Mouse (Mus musculus): ENCODE results near the gene Prdx6b. TPM values are rescaled to one million over a fixed set of nuclear protein-coding genes. Genes with fewer than 3 reads are reported as not detected.

The Prdx6b gene
- polyA plus RNA-seq, 1 experiment from 2014 or later, result not detected

- 40% methylated on average over 2 of the region's 2 CpGs for WGBS
- no peaks in the 10 kb centered on the region for H3K36me3 ChIP-seq (ENCODE audit: control insufficient read depth, insufficient read depth, low read length)
These were observed 17.1 kb upstream of the Prdx6b start for GRCm38 (mm10) chr2:80275136-80275535.

GRCm38 (mm10) chr2:80282214-80282613 lies 10.1 kb upstream of the Prdx6b start:
- ATAC-seq (ENCODE audit: low read depth), result no peak
- Histone ChIP-seq H3K9me3 (ENCODE audit: control insufficient read depth, low read length) (no peaks in the 10 kb centered on the region), H3K36me3 (ENCODE audit: control insufficient read depth, insufficient read depth, low read length) (no peaks in the 10 kb centered on the region), H3K4me2 (ENCODE audit: low read depth, low read length) (no peak overlapping the region), H3K4me3 (ENCODE audit: low read length) (no peak overlapping the region), H3K27ac (ENCODE audit: low read length) (no peak overlapping the region), H3K4me1 (replicated peaks; ENCODE audit: control insufficient read depth, insufficient read depth, low read length) (no peaks in the 10 kb centered on the region), H3K9ac (ENCODE audit: low read length) (no peak overlapping the region), H3K27me3 (ENCODE audit: control insufficient read depth, insufficient read depth, low read depth, low read length) (no peaks in the 10 kb centered on the region)
- 71% methylated on average over 2 of the region's 2 CpGs for WGBS

More at GRCm38 (mm10) chr2:80275136-80275535, 17.1 kb upstream of the Prdx6b start:
- Histone ChIP-seq H3K4me3 (ENCODE audit: low read length) (no peak overlapping the region), H3K9me3 (ENCODE audit: control insufficient read depth, low read length) (no peaks in the 10 kb centered on the region), H3K9ac (ENCODE audit: low read length) (no peak overlapping the region), H3K27me3 (ENCODE audit: control insufficient read depth, insufficient read depth, low read depth, low read length) (no peaks in the 10 kb centered on the region), H3K4me2 (ENCODE audit: low read depth, low read length) (no peak overlapping the region), H3K27ac (ENCODE audit: low read length) (no peak overlapping the region), H3K4me1 (replicated peaks; ENCODE audit: control insufficient read depth, insufficient read depth, low read length) (no peaks in the 10 kb centered on the region)
- no peak for ATAC-seq (ENCODE audit: low read depth)

- Histone ChIP-seq H3K4me3 (ENCODE audit: low read length) (no peak overlapping the region), H3K9ac (ENCODE audit: low read length) (no peak overlapping the region), H3K27ac (ENCODE audit: low read length) (no peak overlapping the region), H3K27me3 (ENCODE audit: control insufficient read depth, insufficient read depth, low read depth, low read length) (no peaks in the 10 kb centered on the region), H3K4me2 (ENCODE audit: low read depth, low read length) (no peak overlapping the region), H3K9me3 (ENCODE audit: control insufficient read depth, low read length) (no peaks in the 10 kb centered on the region), H3K4me1 (replicated peaks; ENCODE audit: control insufficient read depth, insufficient read depth, low read length) (no peaks in the 10 kb centered on the region), H3K36me3 (ENCODE audit: control insufficient read depth, insufficient read depth, low read length) (no peaks in the 10 kb centered on the region)
- 88% methylated on average over 4 of the region's 4 CpGs for WGBS
- no peak for ATAC-seq (ENCODE audit: low read depth)
These were observed 5.9 kb upstream of the Prdx6b start for GRCm38 (mm10) chr2:80286397-80286796.

GRCm38 (mm10) chr2:80298334-80298733 lies 6.1 kb downstream of the Prdx6b start:
- Histone ChIP-seq H3K4me2 (ENCODE audit: low read depth, low read length) (no peak overlapping the region), H3K27ac (ENCODE audit: low read length) (no peak overlapping the region), H3K27me3 (ENCODE audit: control insufficient read depth, insufficient read depth, low read depth, low read length) (no peaks in the 10 kb centered on the region), H3K9me3 (ENCODE audit: control insufficient read depth, low read length) (no peaks in the 10 kb centered on the region), H3K9ac (ENCODE audit: low read length) (no peak overlapping the region), H3K36me3 (ENCODE audit: control insufficient read depth, insufficient read depth, low read length) (no peaks in the 10 kb centered on the region), H3K4me3 (ENCODE audit: low read length) (no peak overlapping the region), H3K4me1 (replicated peaks; ENCODE audit: control insufficient read depth, insufficient read depth, low read length) (0 out of 2 replicates have a peak, but pooled peaks cover 5% of the 10 kb centered on the region)
- ATAC-seq (ENCODE audit: low read depth), result no peak
- 61% methylated on average over 3 of the region's 3 CpGs for WGBS

GRCm38 (mm10) chr2:80300806-80301205 lies 8.5 kb downstream of the Prdx6b start:
- Histone ChIP-seq H3K27me3 (ENCODE audit: control insufficient read depth, insufficient read depth, low read depth, low read length) (no peaks in the 10 kb centered on the region), H3K9me3 (ENCODE audit: control insufficient read depth, low read length) (no peaks in the 10 kb centered on the region), H3K9ac (ENCODE audit: low read length) (no peak overlapping the region), H3K4me3 (ENCODE audit: low read length) (no peak overlapping the region), H3K36me3 (ENCODE audit: control insufficient read depth, insufficient read depth, low read length) (no peaks in the 10 kb centered on the region), H3K4me2 (ENCODE audit: low read depth, low read length) (no peak overlapping the region), H3K27ac (ENCODE audit: low read length) (no peak overlapping the region), H3K4me1 (replicated peaks; ENCODE audit: control insufficient read depth, insufficient read depth, low read length) (0 out of 2 replicates have a peak, but pooled peaks cover 5% of the 10 kb centered on the region)
- 50% methylated on average over 4 of the region's 4 CpGs for WGBS
- ATAC-seq (ENCODE audit: low read depth), result peak; percentile 52; the same call in 1 of the 2 replicates

- Histone ChIP-seq H3K9ac (ENCODE audit: low read length) (no peak overlapping the region), H3K4me3 (ENCODE audit: low read length) (no peak overlapping the region), H3K27me3 (ENCODE audit: control insufficient read depth, insufficient read depth, low read depth, low read length) (no peaks in the 10 kb centered on the region), H3K9me3 (ENCODE audit: control insufficient read depth, low read length) (no peaks in the 10 kb centered on the region), H3K36me3 (ENCODE audit: control insufficient read depth, insufficient read depth, low read length) (no peaks in the 10 kb centered on the region), H3K4me2 (ENCODE audit: low read depth, low read length) (no peak overlapping the region), H3K27ac (ENCODE audit: low read length) (no peak overlapping the region), H3K4me1 (replicated peaks; ENCODE audit: control insufficient read depth, insufficient read depth, low read length) (0 out of 2 replicates have a peak, but pooled peaks cover 5% of the 10 kb centered on the region)
- ATAC-seq (ENCODE audit: low read depth), result no peak
- 85% methylated on average over 2 of the region's 2 CpGs for WGBS
These were observed 11.7 kb downstream of the Prdx6b start for GRCm38 (mm10) chr2:80303957-80304356.

GRCm38 (mm10) chr2:80307701-80308100 lies 15.4 kb downstream of the Prdx6b start:
- ATAC-seq (ENCODE audit: low read depth), result no peak
- no peaks in the 10 kb centered on the region for H3K27me3 ChIP-seq (ENCODE audit: control insufficient read depth, insufficient read depth, low read depth, low read length)
- no peak overlapping the region for H3K9ac ChIP-seq (ENCODE audit: low read length)
- no peak overlapping the region for H3K27ac ChIP-seq (ENCODE audit: low read length)
- no peaks in the 10 kb centered on the region for H3K36me3 ChIP-seq (ENCODE audit: control insufficient read depth, insufficient read depth, low read length)
- no peaks in the 10 kb centered on the region for H3K9me3 ChIP-seq (ENCODE audit: control insufficient read depth, low read length)
- no peak overlapping the region for H3K4me2 ChIP-seq (ENCODE audit: low read depth, low read length)
- H3K4me1 ChIP-seq (replicated peaks; ENCODE audit: control insufficient read depth, insufficient read depth, low read length), result no peaks in the 10 kb centered on the region
- 88% methylated on average over 3 of the region's 3 CpGs for WGBS
- no peak overlapping the region for H3K4me3 ChIP-seq (ENCODE audit: low read length)

- Histone ChIP-seq H3K4me1 (replicated peaks; ENCODE audit: control insufficient read depth, insufficient read depth, low read length) (no peaks in the 10 kb centered on the region), H3K4me2 (ENCODE audit: low read depth, low read length) (no peak overlapping the region), H3K9ac (ENCODE audit: low read length) (no peak overlapping the region), H3K9me3 (ENCODE audit: control insufficient read depth, low read length) (no peaks in the 10 kb centered on the region), H3K36me3 (ENCODE audit: control insufficient read depth, insufficient read depth, low read length) (no peaks in the 10 kb centered on the region), H3K27ac (ENCODE audit: low read length) (no peak overlapping the region), H3K4me3 (ENCODE audit: low read length) (no peak overlapping the region), H3K27me3 (ENCODE audit: control insufficient read depth, insufficient read depth, low read depth, low read length) (no peaks in the 10 kb centered on the region)
- WGBS, result 67% methylated on average over 4 of the region's 4 CpGs
- ATAC-seq (ENCODE audit: low read depth), result no peak
These were observed 17.5 kb downstream of the Prdx6b start for GRCm38 (mm10) chr2:80309775-80310174.

GRCm38 (mm10) chr2:80310772-80311171 lies 18.5 kb downstream of the Prdx6b start:
- no peaks in the 10 kb centered on the region for H3K9me3 ChIP-seq (ENCODE audit: control insufficient read depth, low read length)
- no peak overlapping the region for H3K4me2 ChIP-seq (ENCODE audit: low read depth, low read length)
- no peak overlapping the region for H3K4me3 ChIP-seq (ENCODE audit: low read length)
- no peaks in the 10 kb centered on the region for H3K36me3 ChIP-seq (ENCODE audit: control insufficient read depth, insufficient read depth, low read length)
- no peak for ATAC-seq (ENCODE audit: low read depth)
- no peak overlapping the region for H3K27ac ChIP-seq (ENCODE audit: low read length)
- WGBS, result 17% methylated on average over 4 of the region's 4 CpGs
- H3K4me1 ChIP-seq (replicated peaks; ENCODE audit: control insufficient read depth, insufficient read depth, low read length), result no peaks in the 10 kb centered on the region
- H3K27me3 ChIP-seq (ENCODE audit: control insufficient read depth, insufficient read depth, low read depth, low read length), result no peaks in the 10 kb centered on the region
- no peak overlapping the region for H3K9ac ChIP-seq (ENCODE audit: low read length)

GRCm38 (mm10) chr2:80311350-80311749 lies 19.1 kb downstream of the Prdx6b start:
- Histone ChIP-seq H3K4me1 (replicated peaks; ENCODE audit: control insufficient read depth, insufficient read depth, low read length) (peaks cover 5% of the 10 kb centered on the region; the same call in 1 of the 2 replicates), H3K9me3 (ENCODE audit: control insufficient read depth, low read length) (no peaks in the 10 kb centered on the region), H3K4me2 (ENCODE audit: low read depth, low read length) (no peak overlapping the region), H3K36me3 (ENCODE audit: control insufficient read depth, insufficient read depth, low read length) (no peaks in the 10 kb centered on the region), H3K4me3 (ENCODE audit: low read length) (no peak overlapping the region), H3K27me3 (ENCODE audit: control insufficient read depth, insufficient read depth, low read depth, low read length) (no peaks in the 10 kb centered on the region), H3K9ac (ENCODE audit: low read length) (no peak overlapping the region), H3K27ac (ENCODE audit: low read length) (no peak overlapping the region)
- WGBS, result 71% methylated on average over 4 of the region's 4 CpGs
- ATAC-seq (ENCODE audit: low read depth), result no peak

Data from lung, embryonic 16.5 days (tissue).